Mouse (Mus musculus) kidney, adult 18-20 months (tissue): ENCODE results near the gene 6030468B19Rik.
"Not testable (repeated sequence)": the region's sequence is repeated elsewhere in the genome, so short reads cannot be mapped to it uniquely, and the experiment has no call there.

Experiments
- DNase-seq: peaks from one replicate; pipeline ENCODE4 v3.0.0; 2021

Gene 6030468B19Rik

DNA sequence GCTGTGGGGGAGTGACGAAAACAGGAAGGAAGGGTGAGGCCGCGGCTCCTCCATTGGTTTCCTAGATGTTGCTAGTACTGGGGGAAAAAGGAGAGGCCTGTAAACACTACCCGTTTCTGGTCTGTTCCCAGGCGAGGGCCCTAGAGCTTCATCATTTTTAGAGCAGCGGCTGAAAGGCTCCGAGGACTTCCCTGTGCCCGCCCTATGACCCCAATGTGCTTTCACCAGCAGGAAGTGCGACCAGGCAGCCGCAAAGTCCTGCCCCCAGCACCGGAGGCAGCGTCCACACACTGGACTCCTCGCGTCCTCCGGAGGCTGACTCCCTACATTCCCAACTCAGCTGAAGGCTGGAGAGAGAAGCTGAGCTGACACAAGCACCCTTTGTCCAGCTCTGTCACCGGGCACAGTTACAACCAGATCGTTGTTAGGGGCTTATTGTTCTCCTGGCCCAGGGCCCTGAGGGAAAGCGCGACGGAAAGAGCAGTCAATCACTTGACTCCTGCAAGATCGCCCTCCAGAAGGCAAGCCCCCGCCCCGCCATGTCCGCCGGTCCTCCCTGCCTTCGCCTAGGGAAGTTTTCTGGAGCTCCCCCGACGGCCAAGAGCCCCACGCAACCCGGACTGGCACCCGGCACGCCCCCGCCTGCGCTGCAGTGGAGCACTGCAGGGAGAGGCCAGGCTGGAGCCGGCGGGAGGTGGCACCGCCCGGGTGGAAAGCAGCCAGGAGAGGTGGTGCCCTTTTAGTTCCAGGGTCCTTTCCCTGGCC lies 17.8 kb upstream of the 6030468B19Rik start:
- peak; percentile 87 for DNase-seq

DNA sequence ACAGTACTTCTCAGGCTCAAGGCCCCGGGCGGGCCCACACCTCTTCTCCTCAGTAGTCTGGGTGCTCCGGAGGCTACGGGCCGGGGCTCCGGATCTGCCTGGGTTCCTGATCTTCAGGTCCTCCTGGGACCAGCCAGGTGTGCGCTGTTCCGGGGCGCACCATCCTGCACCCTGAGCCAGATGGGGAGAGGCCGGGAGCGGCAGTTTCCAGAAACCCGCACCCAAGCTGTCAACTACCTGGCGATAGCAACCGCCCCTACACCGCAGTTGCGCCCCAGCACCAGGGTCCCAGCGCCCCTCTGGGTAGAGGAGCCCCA lies 17.3 kb upstream of the 6030468B19Rik start:
- no peak for DNase-seq

DNA sequence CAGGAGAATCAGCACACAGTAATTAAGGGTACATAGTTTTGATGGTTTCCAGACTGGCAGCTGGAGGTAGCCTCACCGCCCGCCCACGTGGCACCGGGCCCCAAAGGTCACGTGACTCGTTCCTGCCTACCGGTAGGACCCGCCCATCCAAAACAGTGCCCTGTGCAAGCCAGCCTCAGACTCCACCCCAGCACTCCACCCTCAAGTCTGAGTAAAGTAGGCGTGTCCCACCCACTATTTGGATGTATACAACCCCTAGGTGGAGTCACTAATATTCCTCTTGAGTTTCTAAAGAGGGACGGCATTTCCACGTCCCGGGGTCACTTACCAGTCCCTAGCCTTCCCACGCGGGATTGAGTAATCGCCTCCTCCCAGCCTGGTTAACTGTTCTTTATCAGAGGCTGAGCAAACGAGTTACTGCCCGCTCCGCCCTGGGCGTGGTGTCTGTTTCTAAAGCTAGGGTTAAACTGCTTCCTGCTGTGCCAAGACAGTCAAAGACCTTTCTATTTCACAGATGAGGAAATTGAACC lies 16.8 kb upstream of the 6030468B19Rik start:
- peak; percentile 94 for DNase-seq

DNA sequence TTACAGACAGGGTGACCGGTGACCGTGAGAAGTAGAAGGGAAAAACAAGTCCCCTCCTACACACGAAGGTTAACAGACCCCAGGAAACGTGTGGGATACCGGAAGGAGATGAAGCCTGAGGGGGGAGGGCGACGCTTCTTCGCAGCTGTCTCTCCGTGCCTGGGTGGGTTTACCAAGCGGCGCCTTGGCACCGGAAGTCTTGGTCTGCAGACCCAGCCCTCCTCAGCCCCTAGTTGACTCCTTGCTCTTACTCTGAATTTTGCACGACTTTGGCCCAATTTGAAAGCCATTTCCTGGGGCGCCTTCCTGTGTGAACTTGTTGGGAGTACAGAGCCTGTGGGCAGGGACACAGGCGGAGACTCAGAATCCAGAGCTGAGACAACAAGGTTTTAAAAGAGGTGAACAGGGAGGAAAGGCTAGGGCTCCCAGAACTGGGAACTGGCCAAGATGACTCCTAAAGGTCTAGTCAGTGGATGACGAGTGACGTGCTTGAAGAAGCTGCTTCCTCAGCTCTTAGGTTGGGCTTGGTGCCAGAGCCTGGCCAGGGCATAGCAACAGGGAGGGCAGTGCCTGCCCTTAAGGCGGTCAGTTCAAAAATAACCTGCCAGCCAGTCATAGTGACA lies 16.1 kb upstream of the 6030468B19Rik start:
- DNase-seq = peak; percentile 82

- peak; percentile 32 for DNase-seq
Observed at GRCm38 (mm10) chr11:117781993-117782704, 15.3 kb upstream of the 6030468B19Rik start, which contains the start of the genes Tmc8 and Tmc6. Gene Tmc8 (plus strand): TSS chr11:117782076. Gene Tmc6 (minus strand): TSS chr11:117782198.

DNA sequence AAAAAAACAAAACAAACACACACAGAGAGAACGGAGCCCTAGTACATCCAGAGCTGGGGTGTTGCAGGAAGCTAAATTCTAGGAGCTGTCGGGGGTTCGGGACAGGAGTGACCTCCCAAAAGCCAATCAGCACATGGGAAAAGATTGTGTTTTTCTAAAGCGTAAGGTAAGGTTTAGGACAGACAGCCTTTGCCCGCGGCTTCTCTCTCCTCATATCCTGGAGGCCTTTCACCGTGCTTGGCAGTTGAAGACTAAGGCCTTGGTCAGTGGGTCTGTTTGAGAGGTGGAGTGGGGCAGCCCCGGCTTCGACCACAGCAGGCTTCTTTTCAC lies 14.8 kb upstream of the 6030468B19Rik start:
- DNase-seq = no peak

- peak; percentile 39 for DNase-seq
Observed at GRCm38 (mm10) chr11:117783089-117783488, 14.4 kb upstream of the 6030468B19Rik start.

DNA sequence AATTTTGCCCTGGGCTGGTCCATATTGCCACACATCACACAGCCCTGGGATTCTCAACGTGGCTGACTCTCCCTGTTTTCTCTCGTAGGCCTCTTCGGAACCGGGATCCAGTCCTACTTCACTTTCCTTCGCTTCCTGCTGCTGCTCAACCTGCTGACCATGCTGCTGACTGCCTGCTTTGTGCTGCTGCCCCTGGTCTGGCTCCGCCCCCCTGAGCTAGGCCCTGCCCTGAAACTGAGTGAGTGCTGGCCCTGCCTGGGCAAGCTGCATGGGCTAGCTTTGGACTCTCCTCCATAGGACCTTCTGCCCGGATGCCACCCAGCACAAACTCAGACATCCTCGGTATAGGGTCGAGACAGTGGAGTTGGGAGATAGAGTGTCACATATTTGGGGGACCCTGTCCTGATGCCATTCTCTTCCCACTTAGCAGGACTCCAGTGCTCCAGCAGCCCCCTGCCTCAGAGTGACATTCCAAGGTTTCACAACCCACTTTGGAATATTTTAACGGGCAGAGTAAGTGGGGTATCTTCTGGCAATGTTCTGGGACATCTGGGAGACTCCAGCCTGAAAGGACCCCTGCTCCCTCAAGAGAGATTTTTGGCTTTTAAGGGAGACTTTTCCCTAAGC lies 13.7 kb upstream of the 6030468B19Rik start:
- peak; percentile 45 for DNase-seq

- DNase-seq = peak; percentile 77
Observed at GRCm38 (mm10) chr11:117786294-117786693, 11.2 kb upstream of the 6030468B19Rik start.

GRCm38 (mm10) chr11:117788481-117788880 lies 9.0 kb upstream of the 6030468B19Rik start:
- not testable (repeated sequence) for DNase-seq

DNA sequence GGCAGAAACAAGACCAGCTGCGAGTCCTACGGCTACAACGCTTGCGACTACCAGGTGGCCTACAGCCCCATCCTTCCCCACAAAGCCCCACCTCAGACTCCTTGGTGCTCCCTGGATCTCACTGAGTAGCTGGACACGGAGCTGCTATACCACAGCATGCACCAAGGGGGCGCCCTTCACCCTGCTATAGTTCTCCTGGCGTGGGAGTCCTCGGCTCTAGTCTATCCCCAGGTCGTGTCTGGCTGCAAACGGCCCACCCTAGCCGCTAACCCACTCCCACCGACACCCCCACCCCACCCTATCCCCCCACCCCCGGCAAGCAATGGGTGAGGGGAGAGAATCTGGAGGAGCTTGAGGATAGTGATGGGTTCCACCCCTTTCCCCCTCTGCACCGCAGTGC lies 7.2 kb upstream of the 6030468B19Rik start:
- peak; percentile 71 for DNase-seq

DNA sequence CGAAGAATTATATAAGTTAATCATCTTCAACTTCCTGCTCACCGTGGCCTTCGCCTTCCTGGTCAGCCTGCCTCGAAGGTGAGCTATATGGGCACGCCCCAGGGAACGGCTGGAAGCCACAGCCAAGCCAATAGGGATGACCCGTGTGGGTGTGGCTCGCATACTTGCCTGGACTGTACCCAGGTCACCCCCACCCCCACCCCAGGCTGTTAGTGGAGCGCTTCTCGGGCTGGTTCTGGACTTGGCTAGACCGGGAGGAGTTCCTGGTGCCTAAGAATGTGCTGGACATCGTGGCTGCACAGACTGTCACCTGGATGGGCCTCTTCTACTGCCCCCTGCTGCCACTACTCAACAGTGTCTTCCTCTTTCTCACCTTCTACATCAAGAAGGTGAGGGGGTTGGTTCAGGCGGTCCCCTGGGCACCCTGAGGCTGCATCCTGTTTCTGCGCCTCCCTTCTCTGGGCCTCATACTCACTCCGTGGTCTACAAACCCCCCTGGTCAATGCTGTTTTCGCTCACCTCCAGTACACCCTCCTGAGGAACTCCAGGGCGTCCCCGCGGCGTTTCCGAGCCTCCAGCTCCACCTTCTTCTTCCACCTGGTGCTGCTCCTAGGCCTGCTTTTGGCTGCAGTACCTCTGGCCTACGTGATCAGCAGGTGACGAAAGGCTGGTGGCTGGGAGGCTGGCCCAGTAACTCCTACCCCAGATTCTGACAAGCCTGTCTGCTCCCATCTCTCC lies 6.6 kb upstream of the 6030468B19Rik start:
- DNase-seq = peak; percentile 48

- no peak for DNase-seq
Observed at GRCm38 (mm10) chr11:117791441-117791761, 6.1 kb upstream of the 6030468B19Rik start.

DNA sequence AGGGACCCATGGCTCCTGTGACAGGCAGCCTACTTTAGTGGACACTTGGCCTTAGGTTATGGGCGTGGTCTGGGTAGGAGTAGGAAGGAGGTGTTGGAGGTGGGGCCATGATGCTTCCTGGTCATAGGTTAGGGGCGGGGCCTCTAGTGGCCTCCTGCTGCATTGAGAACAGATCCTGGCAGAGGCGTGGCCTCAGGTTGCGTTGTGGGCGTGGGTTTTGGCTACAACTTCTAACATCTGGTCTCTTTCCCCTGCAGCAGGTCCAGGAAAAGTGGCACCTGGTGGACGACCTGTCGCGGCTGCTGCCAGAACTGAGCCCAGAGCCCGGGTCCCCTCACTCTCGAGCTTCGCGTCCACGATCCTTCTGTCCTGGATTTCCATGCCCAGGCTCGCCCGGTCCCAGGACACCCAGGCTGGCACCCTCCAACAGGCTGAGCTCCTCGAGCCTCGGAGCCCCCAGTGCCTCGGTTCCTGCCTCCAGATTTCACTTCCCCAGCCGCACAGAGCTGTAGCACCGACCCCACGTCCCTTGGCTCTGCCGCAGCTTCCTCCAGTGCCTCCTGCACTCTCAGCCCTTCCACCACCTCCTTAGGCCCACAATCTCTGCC lies 5.1 kb upstream of the 6030468B19Rik start:
- peak; percentile 82 for DNase-seq

DNA sequence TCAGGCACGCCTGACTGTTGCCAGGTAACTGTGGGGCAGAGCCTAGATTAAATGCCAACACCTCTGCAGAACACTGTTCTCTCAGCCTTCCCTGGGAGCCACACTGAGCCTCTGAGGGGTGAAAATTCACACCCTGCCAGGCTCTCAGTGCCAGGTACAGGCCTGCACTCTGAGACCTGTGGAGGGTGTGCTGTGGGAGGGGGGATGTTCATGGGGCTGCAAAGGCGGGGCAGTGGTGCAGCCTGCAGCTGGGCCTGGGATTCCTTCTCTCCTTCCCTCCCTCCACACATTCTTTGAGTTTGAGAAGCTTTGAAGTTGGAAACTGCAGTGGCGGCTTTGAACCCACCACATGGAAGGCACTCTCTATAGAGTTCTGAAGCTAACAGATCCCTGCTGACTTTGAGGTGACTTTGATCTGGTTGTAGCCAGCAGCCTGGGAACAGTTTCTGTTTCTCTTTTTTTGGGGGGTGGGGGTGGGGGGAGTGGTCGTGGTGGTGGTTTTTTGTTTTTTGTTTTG lies 3.4 kb upstream of the 6030468B19Rik start:
- no peak for DNase-seq

DNA sequence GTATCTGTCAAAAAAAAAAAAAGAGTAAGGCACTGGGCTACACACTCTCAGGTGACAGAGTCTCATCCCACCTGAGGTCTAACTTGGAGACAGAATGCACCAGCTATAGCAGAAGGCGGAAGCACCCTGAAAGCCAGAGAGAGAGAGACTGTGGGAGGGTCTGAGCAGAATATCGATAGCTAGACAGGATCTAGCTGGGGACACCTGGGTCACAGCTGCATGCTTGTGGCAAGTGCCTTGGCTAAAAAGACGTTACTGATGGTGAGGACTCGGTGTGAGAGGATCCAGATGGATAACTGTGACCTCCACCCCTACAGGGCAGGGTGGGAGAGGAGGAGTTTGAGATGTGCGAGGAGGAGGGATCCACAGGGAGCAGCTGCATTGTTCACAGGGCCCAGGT lies 506 bp upstream of the 6030468B19Rik start:
- no peak for DNase-seq

DNA sequence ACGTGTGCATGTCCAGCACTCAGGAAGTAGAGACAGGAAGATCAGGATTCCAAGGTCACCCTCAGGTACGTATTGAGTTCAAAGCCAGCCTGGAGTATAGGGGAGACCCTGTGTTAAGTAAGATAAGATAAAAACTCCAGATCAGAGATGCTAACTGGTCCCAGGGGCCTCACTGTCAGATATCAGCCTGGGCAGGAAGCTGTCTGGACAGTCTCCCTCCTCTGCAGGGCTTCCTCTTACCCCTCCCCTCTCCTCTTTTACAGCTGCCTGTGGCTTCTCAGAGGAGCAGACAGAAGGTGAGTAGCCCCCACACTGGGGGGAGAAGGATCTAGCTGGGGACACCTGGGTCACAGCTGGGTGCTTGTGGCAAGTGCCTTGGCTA lies 691 bp downstream of the 6030468B19Rik start:
- no peak for DNase-seq

GRCm38 (mm10) chr11:117799174-117799573 lies 1.7 kb downstream of the 6030468B19Rik start:
- DNase-seq = no peak

DNA sequence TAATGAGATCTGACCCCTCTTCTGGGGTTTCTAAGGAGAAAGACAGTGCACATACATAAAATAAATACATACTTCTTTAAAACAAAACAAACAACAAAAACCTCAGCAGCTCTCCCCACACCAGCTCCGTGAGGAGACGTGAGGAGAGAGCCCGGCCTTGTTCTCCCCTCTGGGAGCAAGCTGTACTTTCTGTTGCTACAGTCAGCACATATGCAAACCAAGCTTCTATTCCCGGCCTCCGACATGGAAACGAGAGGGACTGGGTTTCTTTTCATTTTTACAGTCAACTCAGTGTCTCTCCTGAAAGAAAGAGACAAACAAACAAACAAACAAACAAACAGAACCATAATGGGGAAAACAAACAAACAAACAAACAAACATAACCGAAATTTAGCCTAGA lies 2.6 kb downstream of the 6030468B19Rik start:
- DNase-seq = no peak

DNA sequence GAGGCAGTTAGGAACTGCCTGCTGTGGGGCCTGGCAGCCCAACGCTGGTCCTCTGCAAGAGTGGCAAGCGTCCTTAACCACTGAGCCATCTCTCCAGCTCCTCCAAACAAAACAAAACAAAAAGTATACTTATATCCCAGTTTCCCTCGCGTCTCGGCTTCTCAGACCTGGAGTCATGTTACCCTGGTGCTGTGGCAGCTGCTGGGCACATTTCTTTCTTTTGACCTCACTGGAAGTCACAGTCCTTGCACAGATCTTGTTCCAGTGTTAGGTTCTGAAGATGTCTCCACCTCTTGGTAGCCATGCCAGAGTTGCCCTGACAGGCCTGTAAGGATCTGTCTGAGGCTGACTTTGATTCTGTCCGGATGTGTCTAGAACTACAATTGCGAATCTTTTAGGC lies 4.2 kb downstream of the 6030468B19Rik start:
- DNase-seq = no peak

- no peak for DNase-seq
Observed at GRCm38 (mm10) chr11:117803166-117803688, 5.8 kb downstream of the 6030468B19Rik start.

DNA sequence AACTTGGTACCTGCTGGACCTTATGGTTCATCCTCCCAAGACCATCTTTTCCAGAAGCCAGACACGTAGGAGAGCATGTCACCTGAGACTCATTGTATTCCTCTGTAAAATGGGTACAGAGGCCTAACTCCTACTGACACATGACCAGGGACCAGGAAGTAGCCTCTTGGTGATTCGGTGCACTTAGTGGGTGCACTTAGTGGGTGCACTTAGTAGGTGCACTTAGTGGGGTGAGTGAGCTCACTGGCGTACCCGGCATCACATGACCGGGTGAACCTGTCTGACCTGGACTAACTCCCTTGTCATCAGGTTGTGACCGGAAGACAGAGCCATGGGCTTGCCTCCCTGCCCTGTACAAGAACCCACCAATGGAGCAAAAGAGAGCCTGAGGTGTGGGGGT lies 9.3 kb downstream of the 6030468B19Rik start:
- DNase-seq = no peak
